Mouse (Mus musculus): ENCODE data around the gene Gk2. TPM values are rescaled to one million over a fixed set of nuclear protein-coding genes. Genes with fewer than 3 reads are reported as not detected.

Gene Gk2
- polyA plus RNA-seq, 1 experiment from 2014 or later: not detected

DNA sequence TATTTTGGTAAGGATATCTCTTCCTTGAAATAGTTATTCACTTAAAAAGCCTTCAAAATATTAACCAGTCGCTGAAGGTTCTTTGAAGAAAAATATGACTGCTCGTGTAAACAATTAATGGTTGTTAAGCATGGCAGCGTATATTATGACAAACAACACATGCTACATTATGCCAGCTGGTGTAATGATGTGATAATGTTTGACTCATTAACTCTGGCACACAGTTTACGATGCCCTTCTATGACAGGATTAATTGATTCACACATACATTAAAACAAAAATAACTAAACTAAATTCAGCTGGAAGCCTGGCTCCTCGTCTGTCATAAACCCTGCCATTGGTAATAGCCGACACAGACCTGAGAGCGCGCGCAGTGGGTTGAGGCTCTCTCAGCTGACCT, 26.8 kb downstream of the Gk2 start:
- no peaks in the 10 kb centered on the region for H3K9me3 ChIP-seq
- no peak overlapping the region for H3K4me2 ChIP-seq (replicated peaks)
- no peak overlapping the region for H3K27ac ChIP-seq
- no peaks in the 10 kb centered on the region for H3K4me1 ChIP-seq (replicated peaks)
- no peaks in the 10 kb centered on the region for H3K36me3 ChIP-seq
- no peak overlapping the region for H3K9ac ChIP-seq
- ATAC-seq: no peak
- H3K4me3 ChIP-seq (replicated peaks): no peak overlapping the region
- H3K27me3 ChIP-seq (replicated peaks): no peaks in the 10 kb centered on the region
- WGBS: 71% methylated on average over 9 of the region's 9 CpGs

GRCm38 (mm10) chr5:97421669-97422068, 35.2 kb downstream of the Gk2 start:
- no peaks in the 10 kb centered on the region for H3K9me3 ChIP-seq
- ATAC-seq: no peak
- H3K9ac ChIP-seq: no peak overlapping the region
- no peaks in the 10 kb centered on the region for H3K4me1 ChIP-seq (replicated peaks)
- WGBS: 93% methylated on average over 2 of the region's 2 CpGs
- H3K27me3 ChIP-seq (replicated peaks): no peaks in the 10 kb centered on the region
- no peak overlapping the region for H3K4me2 ChIP-seq (replicated peaks)
- no peaks in the 10 kb centered on the region for H3K36me3 ChIP-seq
- no peak overlapping the region for H3K27ac ChIP-seq
- no peak overlapping the region for H3K4me3 ChIP-seq (replicated peaks)

- H3K4me2 ChIP-seq (replicated peaks): no peak overlapping the region
- H3K36me3 ChIP-seq: no peaks in the 10 kb centered on the region
- H3K9ac ChIP-seq: no peak overlapping the region
- no peaks in the 10 kb centered on the region for H3K4me1 ChIP-seq (replicated peaks)
- WGBS: 62% methylated on average over 2 of the region's 2 CpGs
- ATAC-seq: no peak
- H3K9me3 ChIP-seq: no peaks in the 10 kb centered on the region
- no peak overlapping the region for H3K27ac ChIP-seq
- H3K4me3 ChIP-seq (replicated peaks): no peak overlapping the region
- no peaks in the 10 kb centered on the region for H3K27me3 ChIP-seq (replicated peaks)
Measured at GRCm38 (mm10) chr5:97417185-97417584, 39.6 kb downstream of the Gk2 start.

DNA sequence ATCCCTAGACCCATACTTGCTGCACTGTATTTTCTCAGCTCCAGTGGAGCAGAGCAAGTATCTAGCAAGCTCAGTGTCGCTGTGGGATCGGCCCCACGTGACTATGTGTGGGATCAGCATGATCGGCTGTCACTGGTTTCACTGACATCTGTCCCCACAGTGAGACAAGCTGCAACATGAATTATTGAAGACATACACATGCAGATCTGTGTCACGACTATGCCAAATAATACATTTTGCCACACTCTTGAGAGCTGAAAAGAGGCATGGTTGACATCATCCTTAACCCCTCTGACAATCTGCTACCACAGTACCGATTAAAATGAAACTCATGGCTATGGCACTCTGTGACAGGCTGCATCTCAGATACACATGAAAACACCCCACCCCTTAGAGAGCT, 41.0 kb downstream of the Gk2 start:
- Histone ChIP-seq H3K27me3 (replicated peaks) (no peaks in the 10 kb centered on the region), H3K36me3 (no peaks in the 10 kb centered on the region), H3K4me3 (replicated peaks) (no peak overlapping the region), H3K9ac (no peak overlapping the region), H3K27ac (no peak overlapping the region), H3K9me3 (no peaks in the 10 kb centered on the region), H3K4me2 (replicated peaks) (no peak overlapping the region), H3K4me1 (replicated peaks) (no peaks in the 10 kb centered on the region)
- 85% methylated on average over 6 of the region's 6 CpGs for WGBS
- no peak for ATAC-seq

- Histone ChIP-seq H3K36me3 (no peaks in the 10 kb centered on the region), H3K4me2 (replicated peaks) (no peak overlapping the region), H3K27ac (no peak overlapping the region), H3K27me3 (replicated peaks) (no peaks in the 10 kb centered on the region), H3K4me3 (replicated peaks) (no peak overlapping the region), H3K9me3 (no peaks in the 10 kb centered on the region), H3K9ac (no peak overlapping the region), H3K4me1 (replicated peaks) (no peaks in the 10 kb centered on the region)
- ATAC-seq: no peak
- 90% methylated on average over 3 of the region's 3 CpGs for WGBS
Measured at GRCm38 (mm10) chr5:97413716-97414115, 43.1 kb downstream of the Gk2 start.

DNA sequence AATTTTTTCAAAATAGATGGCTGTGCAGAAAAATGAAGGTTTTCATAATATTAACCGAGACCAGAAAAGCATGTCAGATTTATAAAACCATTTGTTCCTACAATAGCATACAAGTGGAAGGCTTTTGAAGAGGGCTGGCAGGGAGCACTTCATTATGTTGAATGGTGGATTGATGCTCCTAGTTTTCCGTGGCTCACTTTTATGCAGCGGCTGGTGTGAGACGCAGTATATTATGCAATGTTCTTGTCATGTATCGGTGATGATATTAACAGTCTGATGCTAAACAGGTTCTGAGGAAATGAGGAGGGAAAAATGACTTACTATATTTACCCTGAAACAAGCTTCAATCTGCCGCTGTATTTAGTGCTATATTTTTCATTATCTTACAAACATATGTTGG, 46.6 kb downstream of the Gk2 start:
- no peaks in the 10 kb centered on the region for H3K36me3 ChIP-seq
- H3K27me3 ChIP-seq (replicated peaks): no peaks in the 10 kb centered on the region
- H3K4me3 ChIP-seq (replicated peaks): no peak overlapping the region
- H3K27ac ChIP-seq: no peak overlapping the region
- no peak overlapping the region for H3K4me2 ChIP-seq (replicated peaks)
- no peak for ATAC-seq
- H3K4me1 ChIP-seq (replicated peaks): no peaks in the 10 kb centered on the region
- WGBS: 55% methylated on average over 6 of the region's 6 CpGs
- H3K9ac ChIP-seq: no peak overlapping the region
- H3K9me3 ChIP-seq: no peaks in the 10 kb centered on the region

DNA sequence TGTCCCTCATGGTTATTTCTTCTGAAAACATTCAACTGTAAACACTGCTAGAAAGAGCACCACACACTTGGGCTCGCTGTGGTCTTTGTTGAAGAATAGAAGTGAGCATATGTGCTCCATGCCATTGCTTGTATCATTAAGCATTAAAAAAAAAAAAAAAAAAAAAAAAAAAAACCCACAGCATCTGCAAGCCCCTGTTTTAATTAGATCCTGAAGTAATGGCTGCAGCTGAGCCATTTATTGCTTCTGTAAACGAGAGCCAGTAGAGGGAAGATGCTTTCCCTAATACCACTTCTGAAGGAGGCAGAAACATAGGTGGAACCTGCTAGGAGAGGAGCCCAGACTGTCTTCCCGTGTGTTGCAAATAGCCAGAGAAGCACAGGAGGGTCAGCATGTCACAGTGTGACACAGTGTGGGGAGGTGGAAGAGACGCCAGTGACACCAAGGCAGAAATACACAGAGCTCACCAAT, 47.6 kb downstream of the Gk2 start:
- Histone ChIP-seq H3K4me2 (replicated peaks) (no peak overlapping the region), H3K4me1 (replicated peaks) (no peaks in the 10 kb centered on the region), H3K9ac (no peak overlapping the region), H3K27ac (no peak overlapping the region), H3K9me3 (no peaks in the 10 kb centered on the region), H3K4me3 (replicated peaks) (no peak overlapping the region), H3K36me3 (no peaks in the 10 kb centered on the region), H3K27me3 (replicated peaks) (no peaks in the 10 kb centered on the region)
- ATAC-seq: no peak
- 59% methylated on average over 4 of the region's 4 CpGs for WGBS

Other genes starting within 250 kb of the Gk2 start
- 0.08 and 0.14 TPM in 2 replicates for gene Naa11, start 64.6 kb downstream of the Gk2 start, polyA plus RNA-seq (2015; fragmentation: Nextera tagmentation; extraction: Ambion mirVana)

Measured in intestine, embryonic 15.5 days (tissue).